Mouse (Mus musculus) layer of hippocampus, adult 2 months (tissue): ENCODE results near the gene Fam122b. TPM values are rescaled to one million over a fixed set of nuclear protein-coding genes. Genes with fewer than 3 reads are reported as not detected.
"Not testable (repeated sequence)": the region's sequence is repeated elsewhere in the genome, so short reads cannot be mapped to it uniquely, and the experiment has no call there.

Experiments used
- DNase-seq, 2 experiments: peaks; one replicate each; pipeline ENCODE4 v3.0.0; 2022; ENCODE audit warnings: low spot score in 2 of 2
- H3K27ac ChIP-seq: fragments of 200-600 bp; 2 replicates; pipeline ENCODE4 v1.8.1; 2022
- H3K4me3 ChIP-seq: fragments of 200-600 bp; 2 replicates; pipeline ENCODE4 v1.8.1; 2022; ENCODE audit warnings: mild to moderate bottlenecking
- CTCF ChIP-seq: fragments of 200-600 bp; conservative IDR thresholded peaks from 2 replicates; pipeline ENCODE4 v1.8.1; 2022; ENCODE audit warnings: antibody characterized with exemption, mild to moderate bottlenecking, moderate library complexity
- long read RNA-seq, 2 experiments: library from polyadenylated mRNA; stranded (forward); transcript quantifications; one replicate each; pipeline ENCODE4 v2.0.0; 2021; ENCODE audit warnings: borderline mapping rate in 2 of 2
- total RNA-seq, 2 experiments: library from RNA; stranded (reverse); gene quantifications; 2 replicates each; pipeline ENCODE4 v1.2.3; 2021

The Fam122b gene
- 1 to 10 TPM; 3.0 to 3.7 TPM for total RNA-seq
- long read RNA-seq, experiment 1, partial matches to known transcripts: 0 of 2 reads
- long read RNA-seq, experiment 1, other reads (novel, unspliced or antisense): 1 of 2 reads
- long read RNA-seq, experiment 2, partial matches to known transcripts: 0 of 4 reads
- long read RNA-seq, experiment 2, other reads (novel, unspliced or antisense): 1 of 4 reads

GRCm38 (mm10) chrX:53269289-53270062 is at the start of gene Fam122b:
Gene Fam122b, minus strand, starts transcription at chrX:53269805.
- no peak for TF ChIP-seq CTCF
- peak within 1 kb of the TSS; percentile 36; the same call in 1 of the 2 replicates for H3K27ac ChIP-seq
- peak; percentile 88 to 89 for DNase-seq
- peak within 1 kb of the TSS; percentile 73 for H3K4me3 ChIP-seq

GRCm38 (mm10) chrX:53287924-53288323 is 18.3 kb upstream of the Fam122b start:
- DNase-seq: no peak
- no peak overlapping the region for H3K27ac ChIP-seq
- H3K4me3 ChIP-seq: no peak overlapping the region
- TF ChIP-seq CTCF: no peak

- Histone ChIP-seq H3K4me3 (no peak within 1 kb of the TSS), H3K27ac (no peak within 1 kb of the TSS)
- no peak for DNase-seq
- no peak for TF ChIP-seq CTCF
These were observed 3.5 kb upstream of the Fam122b start, which contains the start of gene Fam122c for GRCm38 (mm10) chrX:53273124-53273523. Gene Fam122c, plus strand, starts transcription at chrX:53273424.

DNA sequence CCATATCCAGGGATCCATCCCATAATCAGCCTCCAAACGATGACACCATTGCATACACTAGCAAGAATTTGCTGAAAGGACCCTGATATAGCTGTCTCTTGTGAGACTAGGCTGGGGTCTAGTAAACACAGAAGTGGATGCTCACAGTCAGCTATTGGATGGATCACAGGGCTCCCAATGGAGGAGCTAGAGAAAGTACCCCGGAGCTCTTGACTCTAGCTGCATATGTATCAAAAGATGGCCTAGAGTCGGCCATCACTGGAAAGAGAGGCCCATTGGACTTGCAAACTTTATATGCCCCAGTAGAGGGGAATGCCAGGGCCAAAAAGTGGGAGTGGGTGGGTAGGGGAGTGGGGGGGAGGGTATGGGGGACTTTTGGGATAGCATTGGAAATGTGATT is 2.0 kb upstream of the Fam122b start:
- not testable (repeated sequence) for DNase-seq, H3K4me3 ChIP-seq, H3K27ac ChIP-seq

- no peak for DNase-seq
- peak overlapping the region; percentile 43 for H3K4me3 ChIP-seq
- no peak overlapping the region for H3K27ac ChIP-seq
- no peak for TF ChIP-seq CTCF
These were observed 443 bp upstream of the Fam122b start for GRCm38 (mm10) chrX:53270063-53270432.

GRCm38 (mm10) chrX:53268856-53269255 is 749 bp downstream of the Fam122b start:
- no peak overlapping the region for H3K27ac ChIP-seq
- TF ChIP-seq CTCF: no peak
- peak overlapping the region; percentile 73 for H3K4me3 ChIP-seq
- DNase-seq: peak; percentile 22 to 32

GRCm38 (mm10) chrX:53266186-53266585 is 3.4 kb downstream of the Fam122b start:
- TF ChIP-seq CTCF: no peak
- no peak overlapping the region for H3K4me3 ChIP-seq
- DNase-seq: no peak
- H3K27ac ChIP-seq: no peak overlapping the region

DNA sequence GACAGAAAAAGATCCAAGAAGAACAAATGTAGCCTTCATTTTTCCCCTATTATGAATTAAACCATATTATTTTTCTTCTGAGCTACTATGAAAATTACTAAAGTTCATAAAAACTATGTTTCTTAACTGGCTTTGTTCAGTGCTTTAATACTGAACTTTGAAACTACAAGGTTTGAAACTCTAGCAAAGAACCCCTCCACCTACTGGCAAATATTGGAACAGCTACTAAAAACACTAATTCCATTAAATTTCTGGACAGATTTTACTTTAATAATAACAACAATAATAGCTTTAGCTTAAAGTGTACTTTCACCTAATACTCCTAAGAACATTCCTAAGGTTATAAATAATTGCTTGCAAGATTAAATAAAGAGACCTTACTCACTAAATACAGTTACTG is 14.4 kb downstream of the Fam122b start:
- TF ChIP-seq CTCF: peak; percentile 82
- H3K27ac ChIP-seq: no peak overlapping the region
- no peak for DNase-seq
- H3K4me3 ChIP-seq: no peak overlapping the region

GRCm38 (mm10) chrX:53240011-53240410 is 29.6 kb downstream of the Fam122b start, which contains the start of gene Plac1:
Gene Plac1, minus strand, starts transcription at chrX:53240111.
- Histone ChIP-seq H3K4me3 (no peak within 1 kb of the TSS), H3K27ac (no peak within 1 kb of the TSS)
- no peak for TF ChIP-seq CTCF
- DNase-seq: no peak

- Histone ChIP-seq H3K27ac (no peak overlapping the region), H3K4me3 (no peak overlapping the region)
- no peak for DNase-seq
- peak; percentile 64 for TF ChIP-seq CTCF
These were observed 31.6 kb downstream of the Fam122b start for GRCm38 (mm10) chrX:53237971-53238370.

DNA sequence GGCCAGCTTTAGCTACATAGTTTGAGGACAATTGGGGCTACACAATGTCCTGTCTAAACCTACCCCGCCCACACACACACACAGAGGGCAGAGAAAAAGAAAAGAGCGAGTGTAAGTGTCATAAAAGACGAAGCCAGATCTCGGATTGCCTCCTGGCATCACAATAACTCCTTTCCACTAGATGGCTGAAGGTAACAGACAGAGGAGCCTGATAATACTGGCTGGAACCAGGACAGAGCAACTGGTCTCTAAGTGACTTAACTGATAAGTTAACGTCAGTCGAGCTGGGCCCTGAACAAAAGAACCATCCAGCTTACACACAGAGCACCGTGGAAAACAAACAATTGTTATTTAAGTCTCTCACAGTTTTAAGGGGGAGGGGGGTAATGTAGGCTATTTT is 33.2 kb downstream of the Fam122b start:
- TF ChIP-seq CTCF: no peak
- Histone ChIP-seq H3K4me3 (no peak overlapping the region), H3K27ac (no peak overlapping the region)
- no peak for DNase-seq

GRCm38 (mm10) chrX:53233689-53234088 is 35.9 kb downstream of the Fam122b start:
- DNase-seq: no peak
- Histone ChIP-seq H3K27ac (no peak overlapping the region), H3K4me3 (no peak overlapping the region)
- TF ChIP-seq CTCF: peak; percentile 26; the same call in 1 of the 2 replicates

DNA sequence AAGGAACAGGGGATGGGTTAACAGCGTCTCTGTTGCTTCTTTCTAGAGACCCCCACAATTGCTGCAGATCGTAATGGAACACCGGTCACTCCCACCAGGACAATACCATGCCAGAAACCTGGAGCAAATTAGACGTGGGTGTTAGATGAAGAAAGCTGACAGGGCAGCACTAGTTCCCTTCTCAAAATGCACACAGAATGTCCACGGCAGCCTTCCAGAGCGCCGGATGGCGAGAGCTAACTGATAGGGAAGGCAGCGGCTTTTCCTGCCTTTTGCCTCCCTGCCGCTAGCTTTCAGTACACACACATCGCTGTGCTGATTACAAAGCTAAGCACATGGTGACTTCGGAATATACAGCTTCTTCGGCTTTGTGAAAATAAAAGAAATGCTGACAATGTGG is 37.6 kb downstream of the Fam122b start:
- no peak for TF ChIP-seq CTCF
- peak overlapping the region; percentile 29 for H3K4me3 ChIP-seq
- DNase-seq: no peak

GRCm38 (mm10) chrX:53224353-53224944 is 45.2 kb downstream of the Fam122b start:
- H3K4me3 ChIP-seq: no peak overlapping the region
- H3K27ac ChIP-seq: no peak overlapping the region
- TF ChIP-seq CTCF: no peak
- no peak for DNase-seq

More for the DNA sequence above, 37.6 kb downstream of the Fam122b start:
- no peak overlapping the region for H3K27ac ChIP-seq
